Mouse (Mus musculus) lung, postnatal 0 days (tissue): Measurements from ENCODE around the gene Abcb9.

Experiments used
- CTCF ChIP-seq: IDR thresholded peaks from 2 replicates; pipeline ENCODE4 v1.5.1; 2016; ENCODE audit warnings: antibody characterized with exemption, mild to moderate bottlenecking
- EP300 ChIP-seq: IDR thresholded peaks from 2 replicates; pipeline ENCODE4 v1.6.1; 2016; ENCODE audit warnings: antibody characterized with exemption, mild to moderate bottlenecking, control low read depth

DNA sequence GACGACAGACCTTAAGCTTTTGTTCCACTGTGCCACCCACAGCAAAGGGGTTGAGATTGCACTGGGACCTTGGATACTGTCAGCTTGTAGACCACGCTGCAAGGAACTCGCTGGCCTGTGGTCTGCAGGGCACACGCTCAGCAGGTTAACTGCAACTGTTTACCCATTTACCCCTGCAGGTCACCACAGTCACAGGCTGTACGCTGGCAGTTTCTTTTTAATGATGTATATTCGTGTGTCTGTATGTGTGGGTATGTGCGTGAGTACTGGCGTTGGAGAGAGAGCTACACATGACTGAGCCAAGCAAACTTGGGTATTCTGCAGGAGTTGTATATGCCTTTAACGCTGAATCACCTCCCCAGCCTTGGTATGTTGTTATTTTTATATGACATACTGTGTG is 76.9 kb downstream of the Abcb9 start:
- TF ChIP-seq CTCF: no peak
- TF ChIP-seq EP300: no peak
